Mouse (Mus musculus): ENCODE results near the gene Msantd1. TPM values are rescaled to one million over a fixed set of nuclear protein-coding genes. Genes with fewer than 3 reads are reported as not detected.

The Msantd1 gene
- polyA plus RNA-seq, 1 experiment from 2014 or later = not detected

DNA sequence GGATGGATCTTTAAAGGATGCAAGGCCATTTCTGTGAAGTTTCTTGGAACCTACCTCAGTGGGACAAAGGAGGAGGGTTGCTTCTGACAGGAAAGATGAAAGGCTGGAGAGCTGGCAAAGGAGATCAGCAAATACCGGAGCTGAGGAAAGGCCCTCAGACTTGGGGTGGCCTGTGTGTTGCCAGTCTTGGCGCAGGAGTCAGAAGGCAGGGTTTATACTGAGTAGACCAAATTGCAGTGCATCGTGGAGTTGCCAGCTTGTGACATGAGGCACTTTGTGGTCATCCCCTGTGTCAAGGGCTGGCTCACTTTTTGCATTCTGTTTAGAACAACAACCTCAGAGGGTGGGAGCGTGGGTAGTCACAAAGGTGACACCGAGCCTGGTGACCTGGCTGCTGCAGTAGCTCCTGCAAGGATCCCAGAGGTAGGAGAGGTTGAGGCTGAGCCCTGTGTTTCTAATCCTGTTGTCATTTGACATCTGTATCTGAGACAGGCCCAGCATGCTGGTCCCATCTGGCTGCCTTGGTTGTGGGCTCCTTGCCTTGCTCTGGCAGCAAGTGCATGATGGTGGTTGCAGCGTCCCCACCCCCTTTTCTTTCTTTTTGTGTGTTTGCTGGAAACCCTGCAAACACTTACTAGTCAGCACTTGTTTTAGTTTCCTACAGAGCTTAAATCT is 42.8 kb downstream of the Msantd1 start:
- 68% methylated on average over 6 of the region's 6 CpGs for WGBS
- Histone ChIP-seq H3K4me3 (peak overlapping the region; percentile 81), H3K36me3 (peaks cover 5% of the 10 kb centered on the region; the same call in 1 of the 2 replicates), H3K4me1 (replicated peaks) (peaks cover 48% of the 10 kb centered on the region), H3K4me2 (peak overlapping the region; percentile 85), H3K27ac (peak overlapping the region; percentile 87; the same call in 1 of the 2 replicates), H3K9ac (peak overlapping the region; percentile 94; the same call in 1 of the 2 replicates), H3K27me3 (no peaks in the 10 kb centered on the region), H3K9me3 (replicated peaks) (no peaks in the 10 kb centered on the region)
- ATAC-seq (replicated peaks; ENCODE audit: insufficient number of reproducible peaks, insufficient read depth, low FRiP score, low read depth) = no peak

DNA sequence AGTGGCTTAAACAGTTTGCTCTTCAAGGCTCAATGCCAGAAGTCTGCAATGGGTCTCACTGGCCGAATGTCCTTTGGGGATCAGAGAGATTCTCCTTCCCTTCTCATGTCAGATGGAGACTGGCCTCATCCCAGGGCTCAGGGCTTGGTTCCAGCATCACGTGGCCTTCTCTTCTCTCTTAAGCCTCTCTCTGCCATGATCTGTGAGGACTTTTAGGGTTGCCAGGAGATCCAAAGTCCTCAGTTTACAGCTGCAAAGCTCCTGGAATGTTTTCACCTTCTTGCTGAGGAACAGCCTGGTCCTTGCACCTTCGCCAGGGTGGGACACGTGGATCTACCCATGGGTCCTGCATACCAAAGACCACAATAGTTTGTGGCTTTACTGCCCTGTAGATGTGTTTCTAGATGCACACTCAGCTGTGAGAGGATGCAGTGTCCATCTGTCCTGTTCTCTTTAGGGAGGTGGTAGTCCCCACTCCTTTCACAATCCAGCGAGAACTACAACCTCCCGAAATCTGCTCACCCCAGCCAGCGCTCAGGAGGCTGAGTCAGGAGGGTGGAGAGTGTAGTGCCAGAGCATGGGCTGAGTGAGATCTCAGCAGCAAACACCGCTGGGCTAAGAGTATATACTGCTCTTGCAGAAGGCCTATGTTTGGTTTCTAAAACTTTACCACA is 43.5 kb downstream of the Msantd1 start:
- H3K36me3 ChIP-seq = peaks cover 5% of the 10 kb centered on the region; the same call in 1 of the 2 replicates
- H3K9ac ChIP-seq = no peak overlapping the region
- peak overlapping the region; percentile 85 for H3K4me2 ChIP-seq
- no peaks in the 10 kb centered on the region for H3K27me3 ChIP-seq
- no peak for ATAC-seq (replicated peaks; ENCODE audit: insufficient number of reproducible peaks, insufficient read depth, low FRiP score, low read depth)
- H3K27ac ChIP-seq = no peak overlapping the region
- no peaks in the 10 kb centered on the region for H3K9me3 ChIP-seq (replicated peaks)
- 86% methylated on average over 8 of the region's 8 CpGs for WGBS
- H3K4me3 ChIP-seq = no peak overlapping the region
- H3K4me1 ChIP-seq (replicated peaks) = peaks cover 54% of the 10 kb centered on the region

DNA sequence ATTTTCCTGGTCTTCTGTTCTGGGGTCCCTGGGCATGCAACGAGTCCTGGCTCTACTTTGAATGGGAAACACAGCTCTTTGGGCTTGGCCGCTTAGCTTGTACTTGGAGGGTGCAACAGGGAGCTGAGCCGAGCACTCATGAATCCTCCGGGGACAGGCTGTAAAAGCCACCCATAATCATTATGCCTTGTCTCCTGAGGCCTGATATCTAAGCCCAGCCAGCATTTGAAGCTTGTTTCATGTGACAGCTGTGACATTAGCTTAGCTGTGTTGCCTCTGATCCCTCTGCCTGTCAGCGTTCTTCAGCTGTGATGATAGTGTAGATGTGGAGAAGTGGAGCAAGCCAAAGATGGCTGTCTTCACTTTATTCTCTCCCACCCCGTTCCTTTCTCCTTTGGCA is 46.7 kb downstream of the Msantd1 start:
- no peak overlapping the region for H3K4me3 ChIP-seq
- peak overlapping the region; percentile 59 for H3K27ac ChIP-seq
- peak overlapping the region; percentile 37 for H3K4me2 ChIP-seq
- no peaks in the 10 kb centered on the region for H3K27me3 ChIP-seq
- WGBS = 30% methylated on average over 6 of the region's 6 CpGs
- peaks cover 5% of the 10 kb centered on the region; the same call in 1 of the 2 replicates for H3K36me3 ChIP-seq
- peaks cover 65% of the 10 kb centered on the region for H3K4me1 ChIP-seq (replicated peaks)
- peak overlapping the region; percentile 29; the same call in 1 of the 2 replicates for H3K9ac ChIP-seq
- ATAC-seq (replicated peaks; ENCODE audit: insufficient number of reproducible peaks, insufficient read depth, low FRiP score, low read depth) = no peak
- no peaks in the 10 kb centered on the region for H3K9me3 ChIP-seq (replicated peaks)

DNA sequence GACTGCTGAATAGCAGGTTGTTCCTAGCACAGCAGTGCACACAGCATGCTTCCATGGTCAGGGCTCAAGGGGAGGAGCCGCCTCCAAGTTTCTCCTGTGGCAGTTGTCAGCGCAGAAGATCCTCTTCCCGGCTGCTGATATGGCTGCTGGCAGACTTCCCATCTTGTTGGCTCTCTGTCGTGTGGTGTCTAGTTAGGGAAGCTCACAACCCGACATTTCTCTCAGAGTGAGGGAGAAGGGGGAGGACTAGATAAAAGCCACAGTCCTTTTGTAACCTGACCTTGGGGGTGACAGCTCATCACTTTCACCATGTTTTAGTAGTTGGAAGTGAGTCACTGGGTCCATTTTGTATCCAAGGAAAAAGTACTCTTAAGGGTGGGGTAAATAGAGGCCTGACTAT is 47.8 kb downstream of the Msantd1 start:
- ATAC-seq (replicated peaks; ENCODE audit: insufficient number of reproducible peaks, insufficient read depth, low FRiP score, low read depth) = peak; percentile 41
- Histone ChIP-seq H3K9me3 (replicated peaks) (no peaks in the 10 kb centered on the region), H3K27ac (peak overlapping the region; percentile 59), H3K27me3 (no peaks in the 10 kb centered on the region), H3K4me2 (no peak overlapping the region), H3K4me3 (no peak overlapping the region), H3K9ac (no peak overlapping the region), H3K36me3 (peaks cover 5% of the 10 kb centered on the region; the same call in 1 of the 2 replicates), H3K4me1 (replicated peaks) (peaks cover 61% of the 10 kb centered on the region)
- 19% methylated on average over 5 of the region's 5 CpGs for WGBS

DNA sequence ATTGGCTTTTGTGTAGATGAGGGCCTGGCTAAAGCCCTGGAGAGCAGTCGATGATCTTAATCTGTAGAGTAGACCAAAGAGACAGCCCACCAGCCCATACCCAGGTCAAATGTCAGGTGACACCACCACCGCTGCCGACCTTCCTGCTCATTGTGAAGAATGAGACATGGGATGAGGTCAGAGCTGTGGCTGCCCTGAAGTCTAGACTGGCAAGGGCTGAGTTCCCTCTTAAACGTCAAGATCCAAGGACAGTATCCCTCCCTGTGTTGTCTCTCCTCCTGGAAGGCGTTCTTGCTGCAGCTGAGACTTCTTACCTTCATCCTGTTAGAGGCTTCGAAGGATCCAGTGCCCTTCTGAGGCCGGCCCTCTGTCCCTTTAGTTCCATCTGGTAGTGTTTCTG is 48.3 kb downstream of the Msantd1 start:
- Histone ChIP-seq H3K27ac (peak overlapping the region; percentile 59), H3K9ac (no peak overlapping the region), H3K9me3 (replicated peaks) (no peaks in the 10 kb centered on the region), H3K4me2 (no peak overlapping the region), H3K4me1 (replicated peaks) (peaks cover 55% of the 10 kb centered on the region), H3K36me3 (peaks cover 5% of the 10 kb centered on the region; the same call in 1 of the 2 replicates), H3K27me3 (no peaks in the 10 kb centered on the region), H3K4me3 (no peak overlapping the region)
- ATAC-seq (replicated peaks; ENCODE audit: insufficient number of reproducible peaks, insufficient read depth, low FRiP score, low read depth) = no peak
- 57% methylated on average over 7 of the region's 7 CpGs for WGBS

DNA sequence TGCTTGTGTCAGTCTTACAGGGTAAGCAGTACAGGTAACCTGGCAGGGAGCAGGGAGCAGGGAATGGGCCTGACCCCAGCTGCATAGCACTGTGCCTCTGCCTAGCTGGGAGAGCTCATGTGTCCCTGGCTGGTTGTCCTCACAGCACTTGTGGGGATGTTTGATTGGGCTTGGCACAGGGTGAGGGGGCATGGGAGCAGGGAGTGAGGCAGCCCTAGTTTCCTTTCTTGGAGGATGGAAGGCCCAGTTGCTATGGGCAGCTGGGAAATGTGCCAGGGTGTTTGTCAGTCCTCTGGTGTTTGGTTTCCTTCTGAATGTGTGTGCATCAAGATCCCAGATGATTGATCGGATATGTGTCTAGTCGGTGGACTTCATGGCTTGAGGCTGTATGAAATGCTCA is 49.2 kb downstream of the Msantd1 start:
- Histone ChIP-seq H3K9ac (no peak overlapping the region), H3K36me3 (peaks cover 5% of the 10 kb centered on the region; the same call in 1 of the 2 replicates), H3K4me1 (replicated peaks) (peaks cover 49% of the 10 kb centered on the region), H3K27me3 (no peaks in the 10 kb centered on the region), H3K9me3 (replicated peaks) (no peaks in the 10 kb centered on the region), H3K4me2 (no peak overlapping the region), H3K27ac (peak overlapping the region; percentile 59), H3K4me3 (no peak overlapping the region)
- 76% methylated on average over 2 of the region's 2 CpGs for WGBS
- peak; percentile 23; the same call in 1 of the 2 replicates for ATAC-seq (replicated peaks; ENCODE audit: insufficient number of reproducible peaks, insufficient read depth, low FRiP score, low read depth)

DNA sequence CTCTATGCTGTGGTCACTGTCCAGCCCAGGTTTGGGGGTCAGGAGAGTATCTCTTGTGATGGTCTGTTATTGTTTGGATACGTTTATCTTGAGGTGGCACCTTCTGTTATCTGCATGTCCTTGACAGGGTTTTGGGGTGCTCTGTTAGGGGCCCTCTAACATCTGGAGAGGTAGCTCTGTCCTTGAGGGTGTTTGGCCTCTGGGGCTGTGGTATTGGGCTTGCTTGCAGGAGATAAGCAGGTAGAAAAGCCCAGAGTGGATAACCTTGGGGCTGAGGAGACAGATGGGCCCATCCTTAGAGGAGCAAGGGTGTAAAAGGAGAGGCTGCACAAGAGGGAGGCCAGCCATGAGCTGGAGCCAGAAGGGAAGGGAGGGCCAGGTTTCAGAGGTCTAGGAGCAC is 52.2 kb downstream of the Msantd1 start:
- 41% methylated on average over 1 of the region's 1 CpGs for WGBS
- no peaks in the 10 kb centered on the region for H3K9me3 ChIP-seq (replicated peaks)
- ATAC-seq (replicated peaks; ENCODE audit: insufficient number of reproducible peaks, insufficient read depth, low FRiP score, low read depth) = no peak
- H3K9ac ChIP-seq = no peak overlapping the region
- H3K27ac ChIP-seq = no peak overlapping the region
- peaks cover 4% of the 10 kb centered on the region for H3K36me3 ChIP-seq
- peaks cover 40% of the 10 kb centered on the region for H3K4me1 ChIP-seq (replicated peaks)
- no peaks in the 10 kb centered on the region for H3K27me3 ChIP-seq
- H3K4me2 ChIP-seq = no peak overlapping the region
- H3K4me3 ChIP-seq = no peak overlapping the region

DNA sequence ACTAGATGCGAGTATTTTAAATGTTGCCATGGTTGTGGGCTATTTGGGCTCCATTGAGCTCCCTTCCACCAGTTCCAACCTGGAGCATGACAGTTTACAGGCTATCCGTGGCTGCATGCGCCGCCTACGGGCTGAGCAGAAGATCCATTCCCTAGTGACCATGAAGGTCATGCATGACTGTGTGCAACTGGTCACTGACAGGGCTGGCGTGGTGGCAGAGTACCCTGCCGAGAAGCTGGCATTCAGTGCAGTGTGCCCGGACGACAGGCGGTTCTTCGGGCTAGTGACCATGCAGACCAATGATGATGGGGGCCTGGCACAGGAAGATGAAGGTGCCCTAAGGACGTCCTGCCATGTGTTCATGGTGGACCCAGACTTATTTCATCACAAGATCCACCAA is 57.7 kb downstream of the Msantd1 start:
- WGBS = 96% methylated on average over 12 of the region's 12 CpGs
- Histone ChIP-seq H3K9ac (no peak overlapping the region), H3K27me3 (no peaks in the 10 kb centered on the region), H3K4me1 (replicated peaks) (peaks cover 21% of the 10 kb centered on the region), H3K4me3 (no peak overlapping the region), H3K4me2 (no peak overlapping the region), H3K36me3 (peaks cover 25% of the 10 kb centered on the region), H3K27ac (no peak overlapping the region), H3K9me3 (replicated peaks) (no peaks in the 10 kb centered on the region)
- no peak for ATAC-seq (replicated peaks; ENCODE audit: insufficient number of reproducible peaks, insufficient read depth, low FRiP score, low read depth)

DNA sequence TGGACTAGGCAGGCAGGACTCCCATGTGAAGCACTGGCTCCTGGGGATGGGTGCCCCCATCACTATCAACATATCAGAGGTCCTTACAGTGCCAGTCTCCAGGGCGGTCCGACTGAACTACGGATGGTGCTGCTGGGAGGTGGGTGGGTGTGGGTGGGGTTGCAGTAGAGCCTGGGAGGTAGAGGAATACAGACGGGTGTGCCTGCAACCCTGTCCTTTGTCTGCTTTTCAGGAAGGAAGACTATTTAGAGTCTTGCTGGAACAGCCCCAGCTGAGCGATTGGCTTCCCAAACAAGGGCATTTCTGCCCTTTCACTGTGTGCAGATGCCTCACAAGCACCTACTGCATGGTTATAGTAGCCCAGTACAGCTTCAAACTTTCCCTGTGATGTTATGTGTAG is 60.6 kb downstream of the Msantd1 start:
- Histone ChIP-seq H3K36me3 (peaks cover 25% of the 10 kb centered on the region), H3K27me3 (no peaks in the 10 kb centered on the region), H3K4me2 (no peak overlapping the region), H3K4me3 (no peak overlapping the region), H3K27ac (no peak overlapping the region; the same call in 1 of the 2 replicates), H3K4me1 (replicated peaks) (peaks cover 30% of the 10 kb centered on the region), H3K9me3 (replicated peaks) (no peaks in the 10 kb centered on the region), H3K9ac (no peak overlapping the region)
- ATAC-seq (replicated peaks; ENCODE audit: insufficient number of reproducible peaks, insufficient read depth, low FRiP score, low read depth) = 0 out of 2 replicates have a peak, but pooled peaks have one; percentile 41
- 63% methylated on average over 5 of the region's 5 CpGs for WGBS

DNA sequence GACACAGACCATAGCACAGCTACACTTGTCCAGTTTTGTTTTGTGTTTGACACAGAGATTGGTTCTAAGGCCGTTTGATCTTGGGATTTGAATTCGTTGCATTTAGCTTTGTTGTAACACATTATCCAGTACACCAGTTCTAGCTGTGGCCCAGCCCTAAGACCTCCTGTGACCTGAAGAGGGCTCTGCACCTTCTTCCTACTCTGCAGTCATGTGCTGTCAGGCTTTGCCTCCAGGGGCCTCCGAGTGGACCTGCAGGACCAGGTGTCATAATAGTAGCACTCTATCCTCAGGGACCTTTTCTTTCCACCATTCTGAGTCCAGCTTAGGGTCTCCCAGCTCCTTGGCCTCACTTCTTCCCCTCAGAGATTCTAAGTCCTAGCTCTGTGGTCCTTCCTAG is 64.7 kb downstream of the Msantd1 start:
- Histone ChIP-seq H3K36me3 (no peaks in the 10 kb centered on the region; the same call in 1 of the 2 replicates), H3K9me3 (replicated peaks) (no peaks in the 10 kb centered on the region), H3K4me1 (replicated peaks) (peaks cover 43% of the 10 kb centered on the region), H3K27me3 (no peaks in the 10 kb centered on the region), H3K9ac (no peak overlapping the region), H3K4me2 (no peak overlapping the region), H3K4me3 (no peak overlapping the region), H3K27ac (no peak overlapping the region)
- 73% methylated on average over 3 of the region's 3 CpGs for WGBS
- no peak for ATAC-seq (replicated peaks; ENCODE audit: insufficient number of reproducible peaks, insufficient read depth, low FRiP score, low read depth)
